Mouse (Mus musculus): ENCODE results near the gene Bcl11a.

Gene Bcl11a

GRCm38 (mm10) chr11:24203489-24203888 is 125.6 kb downstream of the Bcl11a start:
- DNase-seq (ENCODE audit: low read depth, low spot score) = no peak

GRCm38 (mm10) chr11:24208951-24209351 is 131.1 kb downstream of the Bcl11a start:
- DNase-seq (ENCODE audit: low read depth, low spot score) = no peak

- DNase-seq (ENCODE audit: low read depth, low spot score) = no peak
Observed at GRCm38 (mm10) chr11:24214509-24215134, 136.8 kb downstream of the Bcl11a start.

GRCm38 (mm10) chr11:24217741-24218333 is 140.0 kb downstream of the Bcl11a start:
- no peak for DNase-seq (ENCODE audit: low read depth, low spot score)

- no peak for DNase-seq (ENCODE audit: low read depth, low spot score)
Observed at GRCm38 (mm10) chr11:24221601-24222307, 143.9 kb downstream of the Bcl11a start.
